Mouse (Mus musculus) heart, embryonic 10.5 days (tissue): ENCODE data around the gene Cfap77. TPM values are rescaled to one million over a fixed set of nuclear protein-coding genes. Genes with fewer than 3 reads are reported as not detected.

ENCODE experiments used
- DNase-seq: peaks from one replicate; pipeline ENCODE4 v3.0.0-alpha.2; 2017; ENCODE audit warnings: low spot score
- H3K27ac ChIP-seq: fragments of 300-500 bp; sonication (generic); 2 replicates; pipeline ENCODE4 v1.5.1; 2016; ENCODE audit warnings: mild to moderate bottlenecking
- H3K27me3 ChIP-seq: fragments of 300-500 bp; sonication (generic); 2 replicates; pipeline ENCODE4 v1.6.1; 2016; ENCODE audit warnings: mild to moderate bottlenecking; ENCODE audit not compliant: poor library complexity, insufficient read depth, severe bottlenecking
- H3K36me3 ChIP-seq: fragments of 300-500 bp; sonication (generic); 2 replicates; pipeline ENCODE4 v1.6.1; 2016; ENCODE audit warnings: mild to moderate bottlenecking, moderate library complexity
- H3K4me1 ChIP-seq: fragments of 300-500 bp; sonication (generic); 2 replicates; pipeline ENCODE4 v1.6.1; 2016; ENCODE audit warnings: mild to moderate bottlenecking
- H3K4me3 ChIP-seq: fragments of 300-500 bp; sonication (generic); 2 replicates; pipeline ENCODE4 v1.5.1; 2016; ENCODE audit warnings: mild to moderate bottlenecking, moderate library complexity
- H3K9me3 ChIP-seq: fragments of 300-500 bp; sonication (generic); 2 replicates; pipeline ENCODE4 v1.6.1; 2016; ENCODE audit warnings: mild to moderate bottlenecking, moderate library complexity
- WGBS: fragments of 180-500 bp; shearing (Covaris S2); methylation state at CpG from one replicate; pipeline ENCODE4 v1.1.7; 2016; 5-methylcytosine and 5-hydroxymethylcytosine counted together
- polyA plus RNA-seq: library from polyadenylated mRNA; unstranded; fragments of >200 nt; fragmentation: Nextera tagmentation; extraction: Ambion mirVana; gene quantifications from 2 replicates; pipeline ENCODE4 v1.2.1, GENCODE M21; 2016

The Cfap77 gene
- polyA plus RNA-seq, 1 experiment from 2014 or later, result 0.13 TPM

- Histone ChIP-seq H3K9me3 (no peaks in the 10 kb centered on the region), H3K4me3 (no peak overlapping the region), H3K36me3 (no peaks in the 10 kb centered on the region), H3K27ac (no peak overlapping the region), H3K4me1 (0 out of 2 replicates have a peak, but pooled peaks cover 3% of the 10 kb centered on the region), H3K27me3 (peaks cover 80% of the 10 kb centered on the region)
- no peak for DNase-seq
- WGBS, result 10% methylated on average over 18 of the region's 18 CpGs
These were observed 14.0 kb downstream of the Cfap77 start for GRCm38 (mm10) chr2:29040594-29041476.

- no peak for DNase-seq
- Histone ChIP-seq H3K27me3 (peaks cover 75% of the 10 kb centered on the region), H3K9me3 (no peaks in the 10 kb centered on the region), H3K4me1 (no peaks in the 10 kb centered on the region), H3K36me3 (no peaks in the 10 kb centered on the region), H3K4me3 (no peak overlapping the region), H3K27ac (no peak overlapping the region)
- WGBS, result 37% methylated on average over 5 of the region's 5 CpGs
These were observed 15.1 kb downstream of the Cfap77 start for GRCm38 (mm10) chr2:29039741-29040140.

GRCm38 (mm10) chr2:29035698-29036097 is 19.2 kb downstream of the Cfap77 start:
- Histone ChIP-seq H3K36me3 (no peaks in the 10 kb centered on the region), H3K4me1 (0 out of 2 replicates have a peak, but pooled peaks cover 9% of the 10 kb centered on the region), H3K27ac (no peak overlapping the region), H3K4me3 (no peak overlapping the region), H3K27me3 (peaks cover 41% of the 10 kb centered on the region), H3K9me3 (no peaks in the 10 kb centered on the region)
- no peak for DNase-seq
- WGBS, result 62% methylated on average over 8 of the region's 8 CpGs

GRCm38 (mm10) chr2:29034542-29035475 is 20.1 kb downstream of the Cfap77 start:
- Histone ChIP-seq H3K4me3 (no peak overlapping the region), H3K4me1 (peaks cover 16% of the 10 kb centered on the region), H3K27me3 (peaks cover 41% of the 10 kb centered on the region), H3K9me3 (no peaks in the 10 kb centered on the region), H3K27ac (no peak overlapping the region), H3K36me3 (no peaks in the 10 kb centered on the region)
- WGBS, result 54% methylated on average over 20 of the region's 20 CpGs
- no peak for DNase-seq

DNA sequence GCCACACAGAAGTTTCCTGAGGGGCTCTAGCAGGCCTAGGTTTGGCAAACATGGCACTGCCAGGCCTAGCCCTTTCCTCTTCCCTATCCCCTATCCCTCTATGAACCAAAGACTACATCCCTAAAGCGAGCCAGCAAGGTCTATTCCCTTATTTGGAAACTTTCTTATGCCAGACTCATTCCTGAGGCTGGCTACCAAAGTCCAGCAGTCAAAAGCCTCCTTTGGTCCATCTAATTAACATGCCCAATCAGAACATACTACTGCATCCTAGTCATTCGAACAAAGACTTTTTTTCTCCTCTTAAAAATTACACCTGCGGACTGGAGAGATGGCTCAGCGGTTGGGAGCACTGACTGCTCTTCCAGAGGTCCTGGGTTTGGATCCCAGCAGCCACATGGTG is 22.9 kb downstream of the Cfap77 start:
- Histone ChIP-seq H3K36me3 (no peaks in the 10 kb centered on the region), H3K27me3 (peaks cover 17% of the 10 kb centered on the region), H3K4me1 (peaks cover 16% of the 10 kb centered on the region), H3K27ac (no peak overlapping the region), H3K9me3 (no peaks in the 10 kb centered on the region), H3K4me3 (no peak overlapping the region)
- WGBS, result 82% methylated on average over 4 of the region's 4 CpGs
- DNase-seq, result no peak

GRCm38 (mm10) chr2:29030048-29030734 is 24.7 kb downstream of the Cfap77 start:
- H3K27ac ChIP-seq, result no peak overlapping the region
- DNase-seq, result no peak
- H3K4me3 ChIP-seq, result no peak overlapping the region
- 48% methylated on average over 20 of the region's 20 CpGs for WGBS
- H3K27me3 ChIP-seq, result peaks cover 9% of the 10 kb centered on the region
- H3K4me1 ChIP-seq, result peaks cover 16% of the 10 kb centered on the region
- H3K36me3 ChIP-seq, result no peaks in the 10 kb centered on the region
- no peaks in the 10 kb centered on the region for H3K9me3 ChIP-seq

GRCm38 (mm10) chr2:29025284-29025683 is 29.6 kb downstream of the Cfap77 start:
- no peak for DNase-seq
- no peak overlapping the region for H3K4me3 ChIP-seq
- WGBS, result 76% methylated on average over 5 of the region's 5 CpGs

GRCm38 (mm10) chr2:29023001-29023400 is 31.9 kb downstream of the Cfap77 start:
- 0 out of 2 replicates have a peak, but pooled peaks cover 5% of the 10 kb centered on the region for H3K27me3 ChIP-seq
- H3K4me1 ChIP-seq, result no peaks in the 10 kb centered on the region
- no peaks in the 10 kb centered on the region for H3K36me3 ChIP-seq
- H3K9me3 ChIP-seq, result no peaks in the 10 kb centered on the region
- no peak for DNase-seq
- no peak overlapping the region for H3K4me3 ChIP-seq
- WGBS, result 86% methylated on average over 7 of the region's 7 CpGs
- no peak overlapping the region for H3K27ac ChIP-seq

More at GRCm38 (mm10) chr2:29025284-29025683, 29.6 kb downstream of the Cfap77 start:
- peaks cover 5% of the 10 kb centered on the region for H3K4me1 ChIP-seq
- H3K27ac ChIP-seq, result no peak overlapping the region
- H3K9me3 ChIP-seq, result no peaks in the 10 kb centered on the region
- peaks cover 10% of the 10 kb centered on the region for H3K27me3 ChIP-seq
- no peaks in the 10 kb centered on the region for H3K36me3 ChIP-seq

DNA sequence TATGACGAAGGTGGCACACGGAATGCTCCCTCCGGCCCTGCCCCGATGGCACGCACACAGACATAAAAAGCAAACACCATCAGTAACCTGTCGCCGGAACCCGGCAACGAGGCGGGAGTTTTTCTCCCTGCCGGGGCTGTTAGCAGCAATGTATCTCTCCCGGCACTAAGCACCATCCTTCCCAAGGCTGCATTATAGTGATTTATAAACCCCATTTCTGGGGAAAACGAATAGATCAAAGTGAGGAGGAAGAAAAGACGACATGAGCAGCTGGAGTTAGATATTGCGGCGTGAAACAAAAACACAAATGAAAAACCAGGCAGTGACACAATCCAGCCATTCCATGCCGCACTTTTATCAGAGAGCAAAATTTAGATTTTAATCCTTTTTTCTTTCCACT is 33.8 kb downstream of the Cfap77 start:
- peaks cover 9% of the 10 kb centered on the region for H3K4me1 ChIP-seq
- no peak overlapping the region for H3K27ac ChIP-seq
- 0 out of 2 replicates have a peak, but pooled peaks cover 5% of the 10 kb centered on the region for H3K27me3 ChIP-seq
- H3K9me3 ChIP-seq, result no peaks in the 10 kb centered on the region
- no peak overlapping the region for H3K4me3 ChIP-seq
- DNase-seq, result no peak
- 74% methylated on average over 17 of the region's 17 CpGs for WGBS
- no peaks in the 10 kb centered on the region for H3K36me3 ChIP-seq

- Histone ChIP-seq H3K36me3 (no peaks in the 10 kb centered on the region), H3K4me1 (peaks cover 9% of the 10 kb centered on the region), H3K4me3 (no peak overlapping the region), H3K9me3 (no peaks in the 10 kb centered on the region), H3K27me3 (peaks cover 10% of the 10 kb centered on the region; the same call in 1 of the 2 replicates), H3K27ac (no peak overlapping the region)
- no peak for DNase-seq
- 55% methylated on average over 5 of the region's 5 CpGs for WGBS
These were observed 36.2 kb downstream of the Cfap77 start for GRCm38 (mm10) chr2:29018680-29019079.

- 64% methylated on average over 27 of the region's 27 CpGs for WGBS
These were observed 38.0 kb downstream of the Cfap77 start for GRCm38 (mm10) chr2:29016599-29017587.

More at GRCm38 (mm10) chr2:29016599-29017587, 38.0 kb downstream of the Cfap77 start:
- Histone ChIP-seq H3K4me3 (no peak overlapping the region), H3K4me1 (peaks cover 9% of the 10 kb centered on the region), H3K9me3 (no peaks in the 10 kb centered on the region), H3K27me3 (peaks cover 8% of the 10 kb centered on the region; the same call in 1 of the 2 replicates), H3K27ac (no peak overlapping the region), H3K36me3 (no peaks in the 10 kb centered on the region)
- DNase-seq, result no peak
